Mouse (Mus musculus) embryonic facial prominence, embryonic 11.5 days (tissue): ENCODE results near the gene Gm11492. TPM values are rescaled to one million over a fixed set of nuclear protein-coding genes. Genes with fewer than 3 reads are reported as not detected.

Source experiments
- ATAC-seq: fragments of 200-750 bp; cut with Nextera tagmentation; replicated peaks from 2 replicates; pipeline ENCODE4 v1.8.0; 2017; ENCODE audit warnings: low read depth; ENCODE audit not compliant: insufficient number of reproducible peaks, low FRiP score, low TSS enrichment
- DNase-seq: peaks from one replicate; pipeline ENCODE4 v3.0.0-alpha.2; 2015; ENCODE audit warnings: low spot score
- H3K27ac ChIP-seq: fragments of 300-500 bp; sonication (generic); replicated peaks from 2 replicates; pipeline ENCODE4 v1.5.1; 2014; ENCODE audit warnings: mild to moderate bottlenecking, low read depth, low read length, control low read depth
- H3K27me3 ChIP-seq: fragments of 300-500 bp; sonication (generic); 2 replicates; pipeline ENCODE4 v1.6.1; 2014; ENCODE audit warnings: mild to moderate bottlenecking, low read length, moderate library complexity, mixed read lengths; ENCODE audit not compliant: control insufficient read depth, insufficient read depth
- H3K36me3 ChIP-seq: fragments of 300-500 bp; sonication (generic); replicated peaks from 2 replicates; pipeline ENCODE4 v1.6.1; 2014; ENCODE audit warnings: low read depth, mild to moderate bottlenecking, low read length, moderate library complexity, mixed read lengths; ENCODE audit not compliant: control insufficient read depth, insufficient read depth
- H3K4me1 ChIP-seq: fragments of 300-500 bp; sonication (generic); 2 replicates; pipeline ENCODE4 v1.6.1; 2014; ENCODE audit warnings: low read length, mixed read lengths; ENCODE audit not compliant: control insufficient read depth, insufficient read depth
- H3K4me2 ChIP-seq: fragments of 300-500 bp; sonication (generic); 2 replicates; pipeline ENCODE4 v1.6.1; 2014; ENCODE audit warnings: low read depth, mild to moderate bottlenecking, control low read depth, low read length, moderate library complexity
- H3K4me3 ChIP-seq: fragments of 300-500 bp; sonication (generic); 2 replicates; pipeline ENCODE4 v1.5.1; 2014; ENCODE audit warnings: low read depth, low read length, control low read depth
- H3K9ac ChIP-seq: fragments of 300-500 bp; sonication (generic); replicated peaks from 2 replicates; pipeline ENCODE4 v1.6.1; 2014; ENCODE audit warnings: mild to moderate bottlenecking, control low read depth, low read length
- H3K9me3 ChIP-seq: fragments of 300-500 bp; sonication (generic); replicated peaks from 2 replicates; pipeline ENCODE4 v1.6.1; 2016; ENCODE audit warnings: mild to moderate bottlenecking, low read length, inconsistent platforms, mixed read lengths; ENCODE audit not compliant: control insufficient read depth
- WGBS: fragments of 180-500 bp; shearing (Covaris S2); extraction: QIAGEN DNeasy Blood & Tissue Kit; methylation state at CpG from one replicate; pipeline ENCODE4 v1.1.7; 2014; 5-methylcytosine and 5-hydroxymethylcytosine counted together
- polyA plus RNA-seq: library from polyadenylated mRNA; unstranded; fragments of >200 nt; fragmentation: Nextera tagmentation; extraction: Ambion mirVana; gene quantifications from 2 replicates; pipeline ENCODE4 v1.2.1, GENCODE M21; 2014

Gm11492 gene
- polyA plus RNA-seq, 1 experiment from 2014 or later: not detected

- Histone ChIP-seq H3K4me2 (no peak overlapping the region), H3K9ac (no peak overlapping the region), H3K27me3 (no peaks in the 10 kb centered on the region), H3K4me1 (no peaks in the 10 kb centered on the region), H3K27ac (no peak overlapping the region), H3K4me3 (no peak overlapping the region), H3K9me3 (no peaks in the 10 kb centered on the region), H3K36me3 (no peaks in the 10 kb centered on the region)
- no peak for DNase-seq
- no peak for ATAC-seq
- WGBS: 40% methylated on average over 8 of the region's 8 CpGs
Measured at GRCm38 (mm10) chr11:87542285-87542684, 24.2 kb upstream of the Gm11492 start.

DNA sequence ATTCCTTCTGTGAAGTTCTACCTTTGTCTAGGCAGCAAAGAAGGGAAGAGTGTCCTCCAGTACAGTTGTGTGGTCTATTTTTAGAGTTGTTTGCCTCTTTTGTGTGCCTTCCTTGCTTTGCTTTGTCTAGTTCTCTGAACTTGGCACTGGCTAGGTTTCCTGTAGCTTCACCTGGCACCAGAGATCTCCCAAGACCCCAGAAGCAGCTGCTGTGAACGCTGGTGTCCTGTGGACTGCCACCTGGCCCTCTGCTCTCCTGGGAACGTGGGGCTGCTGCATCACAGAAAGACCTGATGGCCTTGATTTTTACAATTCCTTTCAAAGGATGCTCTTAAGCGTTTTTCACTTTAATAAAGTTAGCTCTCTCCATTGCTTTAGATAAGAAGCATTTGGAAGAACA lies 23.5 kb upstream of the Gm11492 start:
- DNase-seq: no peak
- WGBS: 65% methylated on average over 3 of the region's 3 CpGs
- H3K27ac ChIP-seq: no peak overlapping the region
- no peaks in the 10 kb centered on the region for H3K36me3 ChIP-seq
- no peak for ATAC-seq
- no peak overlapping the region for H3K9ac ChIP-seq
- H3K4me2 ChIP-seq: no peak overlapping the region
- no peaks in the 10 kb centered on the region for H3K9me3 ChIP-seq
- H3K4me1 ChIP-seq: no peaks in the 10 kb centered on the region
- H3K4me3 ChIP-seq: no peak overlapping the region
- no peaks in the 10 kb centered on the region for H3K27me3 ChIP-seq

DNA sequence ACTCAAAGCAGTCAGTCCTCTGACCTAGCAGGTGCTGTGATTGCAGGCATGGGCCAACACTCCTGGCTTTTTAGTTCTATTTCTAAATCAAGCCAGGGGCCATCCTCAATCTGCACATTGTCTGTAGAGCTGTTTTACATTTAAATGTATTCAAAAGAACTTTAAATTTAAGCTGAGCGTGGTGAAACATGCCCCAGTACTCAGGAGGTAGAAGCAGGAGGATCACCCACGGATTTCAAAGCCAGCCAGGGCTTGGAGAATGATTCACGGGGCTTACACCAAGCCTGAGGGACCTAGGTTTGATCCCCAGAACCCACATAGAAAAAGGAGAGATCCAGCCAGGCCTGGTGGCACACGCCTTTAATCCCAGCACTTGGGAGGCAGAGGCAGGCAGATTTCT lies 13.1 kb upstream of the Gm11492 start:
- H3K9me3 ChIP-seq: no peaks in the 10 kb centered on the region
- no peak overlapping the region for H3K27ac ChIP-seq
- no peak overlapping the region for H3K4me3 ChIP-seq
- no peak overlapping the region for H3K4me2 ChIP-seq
- no peak overlapping the region for H3K9ac ChIP-seq
- WGBS: 76% methylated on average over 4 of the region's 4 CpGs
- ATAC-seq (no peak), DNase-seq (no peak)
- no peaks in the 10 kb centered on the region for H3K27me3 ChIP-seq
- no peaks in the 10 kb centered on the region for H3K36me3 ChIP-seq
- H3K4me1 ChIP-seq: no peaks in the 10 kb centered on the region

DNA sequence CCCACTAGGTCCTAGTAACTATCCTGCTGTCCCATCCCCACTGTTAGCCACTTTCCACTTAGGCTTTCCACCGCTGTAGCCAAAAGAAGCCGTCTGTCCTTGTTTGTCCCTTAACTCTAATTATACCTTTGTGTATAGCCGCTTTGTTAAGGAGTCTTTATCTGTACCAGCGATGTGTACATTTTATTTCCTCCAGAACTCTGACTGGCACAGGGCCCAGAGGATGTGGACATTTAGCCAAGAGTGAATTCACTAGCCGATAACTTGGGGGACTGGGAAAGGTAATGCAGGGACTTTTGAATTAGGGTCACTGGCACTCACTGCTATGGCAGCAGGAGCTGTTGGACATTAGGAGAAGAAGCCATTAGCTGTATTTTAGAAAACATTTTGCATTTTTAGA lies 12.1 kb upstream of the Gm11492 start:
- Histone ChIP-seq H3K4me3 (no peak overlapping the region), H3K9ac (no peak overlapping the region), H3K9me3 (no peaks in the 10 kb centered on the region), H3K27me3 (no peaks in the 10 kb centered on the region), H3K4me2 (no peak overlapping the region), H3K27ac (no peak overlapping the region), H3K4me1 (no peaks in the 10 kb centered on the region), H3K36me3 (no peaks in the 10 kb centered on the region)
- 71% methylated on average over 5 of the region's 5 CpGs for whole genome bisulfite sequencing
- DNase-seq (no peak), ATAC-seq (no peak)

- no peak for ATAC-seq
- Histone ChIP-seq H3K9ac (no peak overlapping the region), H3K27me3 (no peaks in the 10 kb centered on the region), H3K9me3 (no peaks in the 10 kb centered on the region), H3K4me3 (no peak overlapping the region), H3K4me1 (no peaks in the 10 kb centered on the region), H3K4me2 (no peak overlapping the region), H3K36me3 (no peaks in the 10 kb centered on the region), H3K27ac (no peak overlapping the region)
- WGBS: 38% methylated on average over 2 of the region's 2 CpGs
- DNase-seq: peak; percentile 9
Measured at GRCm38 (mm10) chr11:87555106-87555703, 11.2 kb upstream of the Gm11492 start.

- no peak overlapping the region for H3K4me3 ChIP-seq
Measured at GRCm38 (mm10) chr11:87561208-87561607, 5.2 kb upstream of the Gm11492 start.

GRCm38 (mm10) chr11:87568255-87568953 lies 2.0 kb downstream of the Gm11492 start, which contains the start of gene Sept4:
TSS of gene Sept4 (plus strand) at chr11:87568903.
- ATAC-seq: no peak
- Histone ChIP-seq H3K9me3 (no peaks in the 10 kb centered on the region), H3K9ac (no peak within 1 kb of the TSS), H3K4me1 (no peaks in the 10 kb centered on the region), H3K4me2 (no peak within 1 kb of the TSS), H3K27ac (no peak within 1 kb of the TSS), H3K36me3 (no peaks in the 10 kb centered on the region), H3K4me3 (no peak within 1 kb of the TSS), H3K27me3 (no peaks in the 10 kb centered on the region)
- 80% methylated on average over 7 of the region's 7 CpGs for WGBS
- DNase-seq: no peak

More at GRCm38 (mm10) chr11:87561208-87561607, 5.2 kb upstream of the Gm11492 start:
- DNase-seq (no peak), ATAC-seq (no peak)
- Histone ChIP-seq H3K4me2 (no peak overlapping the region), H3K27ac (no peak overlapping the region), H3K4me1 (no peaks in the 10 kb centered on the region), H3K36me3 (no peaks in the 10 kb centered on the region), H3K9ac (no peak overlapping the region), H3K9me3 (no peaks in the 10 kb centered on the region), H3K27me3 (no peaks in the 10 kb centered on the region)
- 69% methylated on average over 6 of the region's 6 CpGs for WGBS

- no peaks in the 10 kb centered on the region for H3K9me3 ChIP-seq
- DNase-seq (no peak), ATAC-seq (no peak)
- H3K4me1 ChIP-seq: no peaks in the 10 kb centered on the region
- H3K36me3 ChIP-seq: no peaks in the 10 kb centered on the region
- no peaks in the 10 kb centered on the region for H3K27me3 ChIP-seq
- 57% methylated on average over 5 of the region's 5 CpGs for WGBS
- no peak overlapping the region for H3K27ac ChIP-seq
- no peak overlapping the region for H3K9ac ChIP-seq
- H3K4me3 ChIP-seq: no peak overlapping the region
- no peak overlapping the region for H3K4me2 ChIP-seq
Measured at GRCm38 (mm10) chr11:87570743-87571142, 4.3 kb downstream of the Gm11492 start.
